Mouse (Mus musculus): Measurements from ENCODE around the gene Ppp1r14c. TPM values are rescaled to one million over a fixed set of nuclear protein-coding genes. Genes with fewer than 3 reads are reported as not detected.

The Ppp1r14c gene
- total RNA-seq, 1 experiment from 2014 or later: not detected

DNA sequence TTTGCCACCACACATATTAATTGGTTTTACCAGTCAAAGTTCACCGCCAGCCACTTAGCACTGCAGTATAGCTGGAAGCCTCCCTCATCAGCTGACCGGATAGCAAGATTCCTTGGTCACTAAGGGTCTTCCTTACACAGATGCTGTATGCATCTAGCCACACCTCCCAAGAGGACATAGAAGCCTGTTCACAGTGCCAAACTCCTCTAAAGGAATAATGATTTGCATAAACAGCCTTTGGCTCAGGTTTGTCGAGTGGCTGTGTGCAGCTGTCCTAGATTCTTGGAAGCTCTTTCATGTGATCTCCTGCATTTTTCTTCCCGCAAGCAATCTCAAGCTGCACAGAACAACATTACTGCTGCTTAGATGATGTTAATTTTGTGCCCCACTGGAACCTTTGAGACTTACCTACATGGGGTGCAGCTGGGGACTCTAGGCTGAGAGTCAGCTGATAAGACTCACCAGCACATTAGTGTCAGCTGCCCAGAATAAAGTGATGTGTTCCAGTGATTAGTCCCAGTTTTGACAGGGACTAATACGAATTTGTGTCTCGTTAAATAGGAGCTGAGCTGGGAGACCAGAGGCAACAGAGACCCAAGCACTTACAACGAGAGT lies 143.9 kb downstream of the Ppp1r14c start:
- ATAC-seq (replicated peaks in 1 of 2; ENCODE audit: insufficient read depth in 1 of 2, low FRiP score in 2 of 2, low TSS enrichment in 1 of 2, low read depth in 1 of 2, poor library complexity in 2 of 2, severe bottlenecking in 2 of 2): no peak

DNA sequence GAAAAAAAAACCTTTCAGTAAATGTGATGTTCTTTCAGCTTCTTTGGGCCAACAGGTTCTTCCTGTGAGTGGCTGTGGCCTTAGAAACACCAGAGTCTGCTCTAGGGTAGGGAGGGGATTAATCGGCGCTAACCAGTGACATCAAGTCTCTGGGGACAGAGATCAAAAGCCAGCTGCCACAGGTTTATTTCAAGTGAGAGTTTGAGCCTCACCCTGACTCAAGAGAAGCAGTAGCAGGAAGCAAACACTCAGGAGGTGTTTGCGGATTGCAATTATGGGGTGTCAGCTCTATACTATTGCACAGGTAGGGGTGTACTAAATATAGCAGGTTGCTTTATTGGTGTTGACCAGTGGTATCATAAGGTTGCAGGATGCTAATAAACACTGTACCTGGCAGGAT lies 144.6 kb downstream of the Ppp1r14c start:
- no peak for ATAC-seq (replicated peaks in 1 of 2; ENCODE audit: insufficient read depth in 1 of 2, low FRiP score in 2 of 2, low TSS enrichment in 1 of 2, low read depth in 1 of 2, poor library complexity in 2 of 2, severe bottlenecking in 2 of 2)

DNA sequence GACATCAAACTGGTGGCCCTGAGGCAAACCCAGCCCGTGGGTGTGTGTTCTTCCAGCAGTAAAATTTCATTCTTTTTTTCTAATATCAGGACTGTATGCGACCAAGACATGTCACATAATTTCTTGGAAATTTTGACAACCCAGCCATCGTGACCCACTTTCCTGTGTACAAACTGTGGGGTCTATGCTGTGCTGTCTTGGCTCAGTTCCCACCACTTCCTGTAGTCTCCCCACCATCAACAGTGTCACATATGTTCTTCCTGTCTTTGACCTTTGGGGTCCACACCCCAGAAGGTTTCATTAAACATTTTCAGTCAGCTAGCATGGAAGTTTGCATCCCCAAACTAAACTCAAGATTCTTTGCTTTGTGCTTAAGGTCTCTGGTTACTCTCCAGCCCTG lies 145.5 kb downstream of the Ppp1r14c start:
- ATAC-seq (replicated peaks in 1 of 2; ENCODE audit: insufficient read depth in 1 of 2, low FRiP score in 2 of 2, low TSS enrichment in 1 of 2, low read depth in 1 of 2, poor library complexity in 2 of 2, severe bottlenecking in 2 of 2): no peak

DNA sequence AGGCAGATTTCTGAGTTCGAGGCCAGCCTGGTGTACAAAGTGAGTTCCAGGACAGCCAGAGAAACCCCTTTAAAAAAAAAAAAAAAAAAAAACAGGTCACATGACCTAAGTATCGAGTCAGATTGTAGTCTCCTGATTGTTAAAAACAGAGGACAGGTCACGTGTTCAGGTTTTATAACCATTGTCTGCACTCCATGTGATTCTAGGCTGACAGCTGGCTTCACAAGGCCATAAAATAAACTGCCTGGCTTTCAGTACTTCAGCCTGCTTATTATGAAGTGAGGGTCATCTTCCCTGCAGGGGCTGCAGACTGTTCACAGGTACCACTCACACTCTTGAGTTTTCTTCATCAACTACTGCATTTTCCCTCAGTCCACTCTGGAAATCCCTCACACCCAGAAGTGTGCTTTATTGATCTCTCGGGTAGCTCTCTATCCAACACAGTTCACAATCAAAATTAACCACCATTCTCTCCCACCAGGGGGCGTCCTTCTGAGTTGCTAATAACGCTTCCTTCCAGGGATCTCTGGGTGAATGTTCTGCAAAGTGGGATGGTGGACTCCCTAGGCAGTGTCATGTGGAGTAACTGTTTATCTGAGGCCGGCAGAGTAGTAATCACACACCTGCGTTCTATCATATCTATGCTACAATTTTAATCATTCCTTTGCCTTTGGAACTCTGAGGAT lies 146.9 kb downstream of the Ppp1r14c start:
- no peak for ATAC-seq (replicated peaks in 1 of 2; ENCODE audit: insufficient read depth in 1 of 2, low FRiP score in 2 of 2, low TSS enrichment in 1 of 2, low read depth in 1 of 2, poor library complexity in 2 of 2, severe bottlenecking in 2 of 2)

DNA sequence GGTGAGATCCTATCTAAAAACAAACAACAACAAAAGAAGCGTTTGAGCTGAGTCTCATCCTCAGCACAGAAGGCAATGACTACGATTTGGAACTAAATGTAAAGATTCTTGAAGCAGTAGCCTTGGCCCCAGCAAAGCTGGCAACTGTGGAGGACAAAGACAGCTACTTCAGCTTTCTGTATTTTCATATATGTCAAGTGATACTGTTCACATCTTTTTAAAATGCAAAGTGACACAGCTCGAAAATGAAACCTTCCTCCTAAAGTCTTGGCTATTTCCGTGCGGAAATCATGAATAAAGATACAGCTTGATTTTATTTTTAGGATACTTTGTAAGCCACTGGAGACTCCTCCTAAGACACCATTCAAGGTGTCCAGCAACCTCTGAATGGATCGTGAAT lies 148.1 kb downstream of the Ppp1r14c start:
- no peak for ATAC-seq (replicated peaks in 1 of 2; ENCODE audit: insufficient read depth in 1 of 2, low FRiP score in 2 of 2, low TSS enrichment in 1 of 2, low read depth in 1 of 2, poor library complexity in 2 of 2, severe bottlenecking in 2 of 2)

Other genes starting within 250 kb of the Ppp1r14c start
- not detected in 2 replicates for gene H60c, start 98.3 kb upstream of the Ppp1r14c start, total RNA-seq (2017)
- not detected in 2 replicates for gene Iyd, start 174.2 kb downstream of the Ppp1r14c start, total RNA-seq (2017)